Mouse (Mus musculus) lung, embryonic 14.5 days (tissue): ENCODE results near the gene Babam2. TPM values are rescaled to one million over a fixed set of nuclear protein-coding genes. Genes with fewer than 3 reads are reported as not detected.

Experiments
- ATAC-seq: fragments of 200-750 bp; cut with Nextera tagmentation; 2 replicates; pipeline ENCODE4 v1.8.0; 2017; ENCODE audit warnings: mild to moderate bottlenecking, moderate TSS enrichment, moderate library complexity; ENCODE audit not compliant: insufficient read depth
- DNase-seq: peaks from one replicate; pipeline ENCODE4 v3.0.0-alpha.2; 2015
- H3K27ac ChIP-seq: fragments of 300-500 bp; sonication (generic); 2 replicates; pipeline ENCODE4 v1.5.1; 2014; ENCODE audit warnings: low read depth, mild to moderate bottlenecking, moderate library complexity
- H3K27me3 ChIP-seq: fragments of 300-500 bp; sonication (generic); 2 replicates; pipeline ENCODE4 v1.6.1; 2014; ENCODE audit warnings: low read length, control low read depth; ENCODE audit not compliant: insufficient read depth
- H3K36me3 ChIP-seq: fragments of 300-500 bp; sonication (generic); 2 replicates; pipeline ENCODE4 v1.6.1; 2014; ENCODE audit warnings: control low read depth; ENCODE audit not compliant: insufficient read depth
- H3K4me1 ChIP-seq: fragments of 300-500 bp; sonication (generic); 2 replicates; pipeline ENCODE4 v1.6.1; 2014; ENCODE audit warnings: antibody characterized with exemption, control low read depth; ENCODE audit not compliant: insufficient read depth
- H3K4me2 ChIP-seq: fragments of 300-500 bp; sonication (generic); 2 replicates; pipeline ENCODE4 v1.6.1; 2014; ENCODE audit warnings: mild to moderate bottlenecking
- H3K4me3 ChIP-seq: fragments of 300-500 bp; sonication (generic); 2 replicates; pipeline ENCODE4 v1.5.1; 2014; ENCODE audit warnings: low read depth, low read length
- H3K9ac ChIP-seq: fragments of 300-500 bp; sonication (generic); 2 replicates; pipeline ENCODE4 v1.6.1; 2014
- H3K9me3 ChIP-seq: fragments of 300-500 bp; sonication (generic); 2 replicates; pipeline ENCODE4 v1.6.1; 2016; ENCODE audit warnings: low read depth, low read length, control low read depth
- CTCF ChIP-seq: IDR thresholded peaks from 2 replicates; pipeline ENCODE4 v1.5.1; 2016; ENCODE audit warnings: antibody characterized with exemption, low read depth
- WGBS: fragments of 180-500 bp; shearing (Covaris S2); extraction: QIAGEN DNeasy Blood & Tissue Kit; methylation state at CpG from one replicate; pipeline ENCODE4 v1.1.7; 2014; 5-methylcytosine and 5-hydroxymethylcytosine counted together
- polyA plus RNA-seq: library from polyadenylated mRNA; unstranded; fragments of >200 nt; fragmentation: Nextera tagmentation; extraction: Ambion mirVana; gene quantifications from 2 replicates; pipeline ENCODE4 v1.2.1, GENCODE M21; 2014

Gene Babam2
- polyA plus RNA-seq, 1 experiment from 2014 or later = 39.2 TPM

DNA sequence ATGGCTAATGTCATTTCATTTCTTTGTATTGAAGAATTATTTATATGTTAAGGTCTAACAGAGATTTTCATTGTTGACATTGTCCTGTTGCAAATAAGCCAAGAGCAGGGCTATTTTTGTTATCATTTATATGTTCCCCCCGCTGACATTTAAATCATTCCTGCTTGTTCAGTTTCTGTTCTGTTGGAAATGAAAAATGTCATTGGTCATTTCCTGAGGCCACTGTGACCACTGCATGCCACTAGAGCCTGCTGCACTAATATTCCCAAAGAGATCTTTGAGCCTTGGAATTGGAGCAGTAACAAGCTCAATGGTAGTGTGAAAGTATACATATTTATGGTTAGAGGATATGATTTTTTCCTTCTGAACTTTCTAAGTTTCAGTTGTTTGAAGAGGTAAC is 118.6 kb downstream of the Babam2 start:
- no peak for ATAC-seq
- H3K27ac ChIP-seq = no peak overlapping the region
- 74% methylated on average over 1 of the region's 1 CpGs for WGBS
- no peaks in the 10 kb centered on the region for H3K36me3 ChIP-seq
- DNase-seq = no peak
- H3K4me1 ChIP-seq = no peaks in the 10 kb centered on the region
- no peak for TF ChIP-seq CTCF
- H3K27me3 ChIP-seq = no peaks in the 10 kb centered on the region
- no peak overlapping the region for H3K9ac ChIP-seq
- no peaks in the 10 kb centered on the region for H3K9me3 ChIP-seq
- no peak overlapping the region for H3K4me3 ChIP-seq
- no peak overlapping the region for H3K4me2 ChIP-seq

DNA sequence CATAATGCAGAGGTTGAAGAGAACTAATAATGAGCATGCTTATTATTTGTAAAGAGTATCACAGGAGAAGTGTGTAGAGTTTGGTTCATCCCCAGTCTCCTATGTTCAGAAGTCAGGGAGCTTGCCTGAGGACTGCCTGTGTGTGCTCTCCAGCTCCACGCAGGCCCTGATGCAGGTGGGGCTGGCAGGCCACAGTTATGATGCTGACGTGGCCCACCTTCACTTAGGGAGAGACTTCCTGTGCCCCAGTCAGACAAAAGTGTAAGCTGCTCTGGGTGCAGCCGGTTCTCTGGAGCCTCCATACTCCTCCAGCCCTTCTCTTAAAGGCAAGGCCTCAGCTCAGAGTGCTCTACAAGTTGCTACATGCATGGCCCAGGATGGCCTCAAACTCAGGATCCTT is 123.3 kb downstream of the Babam2 start:
- no peak overlapping the region for H3K4me3 ChIP-seq
- TF ChIP-seq CTCF = no peak
- H3K36me3 ChIP-seq = no peaks in the 10 kb centered on the region
- no peaks in the 10 kb centered on the region for H3K9me3 ChIP-seq
- WGBS = 67% methylated on average over 3 of the region's 3 CpGs
- H3K4me2 ChIP-seq = no peak overlapping the region
- H3K9ac ChIP-seq = no peak overlapping the region
- no peak overlapping the region for H3K27ac ChIP-seq
- DNase-seq = no peak
- no peaks in the 10 kb centered on the region for H3K4me1 ChIP-seq
- no peak for ATAC-seq
- H3K27me3 ChIP-seq = no peaks in the 10 kb centered on the region

GRCm38 (mm10) chr5:31821204-31821603 is 123.7 kb downstream of the Babam2 start:
- Histone ChIP-seq H3K27ac (no peak overlapping the region), H3K9ac (no peak overlapping the region), H3K4me1 (no peaks in the 10 kb centered on the region), H3K4me2 (no peak overlapping the region), H3K9me3 (no peaks in the 10 kb centered on the region), H3K4me3 (no peak overlapping the region), H3K27me3 (no peaks in the 10 kb centered on the region), H3K36me3 (no peaks in the 10 kb centered on the region)
- no peak for TF ChIP-seq CTCF
- ATAC-seq = no peak
- no peak for DNase-seq
- WGBS = 88% methylated on average over 1 of the region's 1 CpGs

- no peak overlapping the region for H3K4me3 ChIP-seq
- 73% methylated on average over 3 of the region's 3 CpGs for WGBS
- no peaks in the 10 kb centered on the region for H3K36me3 ChIP-seq
- no peak for TF ChIP-seq CTCF
- DNase-seq = no peak
- no peak overlapping the region for H3K9ac ChIP-seq
- no peak for ATAC-seq
- no peaks in the 10 kb centered on the region for H3K27me3 ChIP-seq
- H3K4me2 ChIP-seq = no peak overlapping the region
- no peak overlapping the region for H3K27ac ChIP-seq
- no peaks in the 10 kb centered on the region for H3K9me3 ChIP-seq
- H3K4me1 ChIP-seq = no peaks in the 10 kb centered on the region
Observed at GRCm38 (mm10) chr5:31823673-31824072, 126.2 kb downstream of the Babam2 start.

GRCm38 (mm10) chr5:31824126-31824525 is 126.6 kb downstream of the Babam2 start:
- Histone ChIP-seq H3K27me3 (no peaks in the 10 kb centered on the region), H3K9me3 (no peaks in the 10 kb centered on the region), H3K4me3 (no peak overlapping the region), H3K4me2 (no peak overlapping the region), H3K36me3 (no peaks in the 10 kb centered on the region), H3K9ac (no peak overlapping the region), H3K4me1 (no peaks in the 10 kb centered on the region), H3K27ac (no peak overlapping the region)
- no peak for TF ChIP-seq CTCF
- ATAC-seq (no peak), DNase-seq (no peak)
- 76% methylated on average over 2 of the region's 2 CpGs for WGBS

DNA sequence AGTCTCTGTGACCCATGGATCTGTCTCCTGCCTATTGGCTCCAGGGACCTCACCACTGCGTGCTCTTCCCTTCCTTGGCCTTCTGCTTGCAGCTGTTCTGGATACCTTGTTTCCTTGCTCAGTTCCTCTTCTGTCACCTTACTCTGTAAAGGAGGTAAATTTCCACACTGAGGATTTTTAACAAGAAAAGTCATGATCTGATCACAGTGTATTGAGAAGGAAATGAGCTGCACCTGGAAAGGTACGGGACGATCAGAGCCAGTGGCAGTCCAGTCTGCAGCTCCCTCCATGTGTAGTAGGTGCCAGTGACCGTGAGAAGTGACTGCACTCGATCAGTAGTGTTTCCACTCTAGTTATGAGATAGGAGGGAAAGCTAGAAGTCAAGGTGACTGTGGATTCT is 129.8 kb downstream of the Babam2 start:
- Histone ChIP-seq H3K27ac (no peak overlapping the region), H3K9ac (no peak overlapping the region), H3K9me3 (no peaks in the 10 kb centered on the region), H3K4me1 (no peaks in the 10 kb centered on the region), H3K27me3 (no peaks in the 10 kb centered on the region), H3K4me3 (no peak overlapping the region), H3K36me3 (no peaks in the 10 kb centered on the region), H3K4me2 (no peak overlapping the region)
- ATAC-seq (no peak), DNase-seq (no peak)
- WGBS = 87% methylated on average over 5 of the region's 5 CpGs
- no peak for TF ChIP-seq CTCF

- H3K4me2 ChIP-seq = no peak overlapping the region
- H3K9ac ChIP-seq = no peak overlapping the region
- ATAC-seq (no peak), DNase-seq (no peak)
- H3K9me3 ChIP-seq = no peaks in the 10 kb centered on the region
- no peaks in the 10 kb centered on the region for H3K36me3 ChIP-seq
- TF ChIP-seq CTCF = no peak
- no peak overlapping the region for H3K27ac ChIP-seq
- WGBS = 77% methylated on average over 5 of the region's 5 CpGs
- no peak overlapping the region for H3K4me3 ChIP-seq
- H3K4me1 ChIP-seq = no peaks in the 10 kb centered on the region
- no peaks in the 10 kb centered on the region for H3K27me3 ChIP-seq
Observed at GRCm38 (mm10) chr5:31827896-31828295, 130.4 kb downstream of the Babam2 start.

DNA sequence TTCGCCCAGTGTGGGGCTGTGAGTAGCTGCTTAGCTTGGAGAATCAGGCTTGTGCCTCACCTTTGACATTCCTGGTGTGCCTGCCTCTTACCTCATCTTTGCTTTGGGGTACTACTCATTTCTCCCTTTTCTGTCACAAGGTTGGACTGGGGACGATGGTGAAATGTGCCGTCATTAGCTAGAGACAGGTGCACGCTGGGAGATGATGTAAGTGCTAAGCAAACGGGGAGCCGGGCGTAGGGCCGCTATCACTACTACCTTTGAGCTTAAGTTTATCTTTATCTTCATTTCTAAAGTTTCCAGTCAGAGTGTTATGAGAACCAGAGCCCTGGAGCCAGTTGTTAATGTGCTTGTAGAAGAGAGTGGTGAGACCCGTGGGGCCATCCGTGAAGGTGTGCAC is 131.3 kb downstream of the Babam2 start:
- Histone ChIP-seq H3K9me3 (no peaks in the 10 kb centered on the region), H3K27me3 (no peaks in the 10 kb centered on the region), H3K4me1 (no peaks in the 10 kb centered on the region), H3K9ac (no peak overlapping the region), H3K36me3 (no peaks in the 10 kb centered on the region), H3K4me2 (no peak overlapping the region), H3K27ac (no peak overlapping the region), H3K4me3 (no peak overlapping the region)
- 75% methylated on average over 10 of the region's 10 CpGs for WGBS
- no peak for TF ChIP-seq CTCF
- ATAC-seq (no peak), DNase-seq (no peak)
